Mouse (Mus musculus): ENCODE measurements at regions not wholly inside any gene's neighbourhood (a gene's known extent, or its start where the extent isn't known, plus 50 kb on each side); places are given as distances from the start of the nearest gene placed in this dataset.

GRCm38 (mm10) chr3:54993761-54994160 lies 61.5 kb downstream of the Ccna1 start:
- no peaks in the 10 kb centered on the region for H3K9me3 ChIP-seq (ENCODE audit: control insufficient read depth, low read length)
- H3K27ac ChIP-seq = no peak overlapping the region
- no peak overlapping the region for H3K9ac ChIP-seq
- H3K27me3 ChIP-seq (ENCODE audit: control insufficient read depth, insufficient read depth, low read length) = no peaks in the 10 kb centered on the region
- WGBS = 83% methylated on average over 6 of the region's 6 CpGs
- H3K4me3 ChIP-seq (replicated peaks; ENCODE audit: low read length) = no peak overlapping the region
- ATAC-seq (ENCODE audit: low FRiP score) (no peak), DNase-seq (ENCODE audit: low spot score) (no peak)
- H3K36me3 ChIP-seq (replicated peaks; ENCODE audit: control insufficient read depth, insufficient read depth) = no peaks in the 10 kb centered on the region
- peaks cover 15% of the 10 kb centered on the region; the same call in 1 of the 2 replicates for H3K4me1 ChIP-seq (replicated peaks; ENCODE audit: control insufficient read depth, insufficient read depth, low read length)
- no peak overlapping the region for H3K4me2 ChIP-seq (replicated peaks)

- peaks cover 15% of the 10 kb centered on the region; the same call in 1 of the 2 replicates for H3K4me1 ChIP-seq (replicated peaks; ENCODE audit: control insufficient read depth, insufficient read depth, low read length)
- H3K27me3 ChIP-seq (ENCODE audit: control insufficient read depth, insufficient read depth, low read length) = no peaks in the 10 kb centered on the region
- H3K9ac ChIP-seq = no peak overlapping the region
- ATAC-seq (ENCODE audit: low FRiP score) (no peak), DNase-seq (ENCODE audit: low spot score) (no peak)
- no peak overlapping the region for H3K4me3 ChIP-seq (replicated peaks; ENCODE audit: low read length)
- 11% methylated on average over 5 of the region's 5 CpGs for WGBS
- no peaks in the 10 kb centered on the region for H3K36me3 ChIP-seq (replicated peaks; ENCODE audit: control insufficient read depth, insufficient read depth)
- no peak overlapping the region for H3K27ac ChIP-seq
- no peaks in the 10 kb centered on the region for H3K9me3 ChIP-seq (ENCODE audit: control insufficient read depth, low read length)
- H3K4me2 ChIP-seq (replicated peaks) = no peak overlapping the region
These were observed 65.2 kb downstream of the Ccna1 start for GRCm38 (mm10) chr3:54990073-54990472.

GRCm38 (mm10) chr3:54989358-54989757 lies 65.9 kb downstream of the Ccna1 start:
- peaks cover 15% of the 10 kb centered on the region; the same call in 1 of the 2 replicates for H3K4me1 ChIP-seq (replicated peaks; ENCODE audit: control insufficient read depth, insufficient read depth, low read length)
- ATAC-seq (ENCODE audit: low FRiP score) (peak; percentile 65; the same call in 1 of the 2 replicates), DNase-seq (ENCODE audit: low spot score) (peak; percentile 69)
- no peaks in the 10 kb centered on the region for H3K36me3 ChIP-seq (replicated peaks; ENCODE audit: control insufficient read depth, insufficient read depth)
- WGBS = 46% methylated on average over 8 of the region's 8 CpGs
- H3K9ac ChIP-seq = no peak overlapping the region
- no peak overlapping the region for H3K27ac ChIP-seq
- no peak overlapping the region for H3K4me2 ChIP-seq (replicated peaks)
- H3K4me3 ChIP-seq (replicated peaks; ENCODE audit: low read length) = no peak overlapping the region
- no peaks in the 10 kb centered on the region for H3K27me3 ChIP-seq (ENCODE audit: control insufficient read depth, insufficient read depth, low read length)
- H3K9me3 ChIP-seq (ENCODE audit: control insufficient read depth, low read length) = no peaks in the 10 kb centered on the region

- Histone ChIP-seq H3K4me1 (replicated peaks; ENCODE audit: control insufficient read depth, insufficient read depth, low read length) (no peaks in the 10 kb centered on the region), H3K4me2 (replicated peaks) (no peak overlapping the region), H3K36me3 (replicated peaks; ENCODE audit: control insufficient read depth, insufficient read depth) (no peaks in the 10 kb centered on the region), H3K9ac (no peak overlapping the region), H3K9me3 (ENCODE audit: control insufficient read depth, low read length) (no peaks in the 10 kb centered on the region), H3K27ac (no peak overlapping the region), H3K27me3 (ENCODE audit: control insufficient read depth, insufficient read depth, low read length) (no peaks in the 10 kb centered on the region), H3K4me3 (replicated peaks; ENCODE audit: low read length) (no peak overlapping the region)
- DNase-seq (ENCODE audit: low spot score) (no peak), ATAC-seq (ENCODE audit: low FRiP score) (no peak)
- WGBS = 46% methylated on average over 2 of the region's 2 CpGs
These were observed 65.8 kb upstream of the Sertm1 start for GRCm38 (mm10) chr3:54981488-54981887.

DNA sequence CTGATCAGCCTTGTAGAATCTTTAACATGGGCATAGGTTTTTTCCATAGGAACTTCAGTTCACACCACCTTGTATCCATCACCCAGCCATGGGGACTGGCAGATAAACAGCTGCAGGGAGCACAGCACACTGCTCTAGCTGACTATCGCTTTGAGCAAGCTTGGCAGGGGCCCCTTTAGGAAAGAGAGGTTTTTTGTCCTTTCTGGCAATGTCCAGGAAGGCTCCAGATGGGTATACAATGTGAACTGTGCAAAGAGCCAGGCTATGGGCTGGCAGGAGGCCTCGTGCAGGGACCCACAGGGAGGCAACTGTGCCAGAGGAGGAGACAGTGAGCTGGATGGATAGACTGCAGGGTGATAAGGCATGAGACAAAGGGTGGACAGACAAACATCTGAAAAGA lies 64.6 kb upstream of the Sertm1 start:
- no peaks in the 10 kb centered on the region for H3K36me3 ChIP-seq (replicated peaks; ENCODE audit: control insufficient read depth, insufficient read depth)
- no peaks in the 10 kb centered on the region for H3K27me3 ChIP-seq (ENCODE audit: control insufficient read depth, insufficient read depth, low read length)
- H3K27ac ChIP-seq = no peak overlapping the region
- ATAC-seq (ENCODE audit: low FRiP score) (peak; percentile 55; the same call in 1 of the 2 replicates), DNase-seq (ENCODE audit: low spot score) (no peak)
- 54% methylated on average over 2 of the region's 2 CpGs for WGBS
- no peak overlapping the region for H3K9ac ChIP-seq
- no peak overlapping the region for H3K4me2 ChIP-seq (replicated peaks)
- no peaks in the 10 kb centered on the region for H3K4me1 ChIP-seq (replicated peaks; ENCODE audit: control insufficient read depth, insufficient read depth, low read length)
- no peaks in the 10 kb centered on the region for H3K9me3 ChIP-seq (ENCODE audit: control insufficient read depth, low read length)
- no peak overlapping the region for H3K4me3 ChIP-seq (replicated peaks; ENCODE audit: low read length)

- no peaks in the 10 kb centered on the region for H3K36me3 ChIP-seq (replicated peaks; ENCODE audit: control insufficient read depth, insufficient read depth)
- no peak for DNase-seq (ENCODE audit: low spot score)
- no peak overlapping the region for H3K9ac ChIP-seq
- 0 out of 2 replicates have a peak, but pooled peaks cover 7% of the 10 kb centered on the region for H3K4me1 ChIP-seq (replicated peaks; ENCODE audit: control insufficient read depth, insufficient read depth, low read length)
- no peak overlapping the region for H3K4me2 ChIP-seq (replicated peaks)
- H3K27me3 ChIP-seq (ENCODE audit: control insufficient read depth, insufficient read depth, low read length) = no peaks in the 10 kb centered on the region
- H3K27ac ChIP-seq = peak overlapping the region; percentile 16
- ATAC-seq (ENCODE audit: low FRiP score) = no peak; the same call in 1 of the 2 replicates
- no peaks in the 10 kb centered on the region for H3K9me3 ChIP-seq (ENCODE audit: control insufficient read depth, low read length)
- no peak overlapping the region for H3K4me3 ChIP-seq (replicated peaks; ENCODE audit: low read length)
- 21% methylated on average over 6 of the region's 6 CpGs for WGBS
These were observed 49.8 kb upstream of the Sertm1 start for GRCm38 (mm10) chr3:54965512-54965911.

All from hindbrain, embryonic 14.5 days (tissue).